Mouse (Mus musculus) retina, embryonic 14.5 days (tissue): ENCODE results near the gene Kdr.

Experiments
- DNase-seq: peaks from one replicate; pipeline ENCODE4 v3.0.0-alpha.2; 2015; ENCODE audit warnings: low spot score

Gene Kdr

GRCm38 (mm10) chr5:75978374-75979100, at the start of gene Kdr:
Gene Kdr (minus strand): TSS chr5:75978458.
- DNase-seq: peak; percentile 96

- DNase-seq: no peak
These were observed 48.5 kb upstream of the Kdr start for GRCm38 (mm10) chr5:76026805-76027204.

- DNase-seq: peak; percentile 57
These were observed 47.9 kb upstream of the Kdr start for GRCm38 (mm10) chr5:76025996-76026665.

- DNase-seq: no peak
These were observed 44.9 kb upstream of the Kdr start for GRCm38 (mm10) chr5:76023011-76023773.

GRCm38 (mm10) chr5:76022436-76022835, 44.2 kb upstream of the Kdr start:
- no peak for DNase-seq

GRCm38 (mm10) chr5:76018321-76018720, 40.1 kb upstream of the Kdr start:
- no peak for DNase-seq

GRCm38 (mm10) chr5:76016086-76016485, 37.8 kb upstream of the Kdr start:
- DNase-seq: no peak

- DNase-seq: no peak
These were observed 35.7 kb upstream of the Kdr start for GRCm38 (mm10) chr5:76013881-76014431.

- peak; percentile 45 for DNase-seq
These were observed 28.1 kb upstream of the Kdr start for GRCm38 (mm10) chr5:76006403-76006802.

- DNase-seq: no peak
These were observed 12.0 kb upstream of the Kdr start for GRCm38 (mm10) chr5:75990212-75990611.

- DNase-seq: no peak
These were observed 9.3 kb upstream of the Kdr start for GRCm38 (mm10) chr5:75987530-75987929.

- DNase-seq: no peak
These were observed 2.5 kb upstream of the Kdr start for GRCm38 (mm10) chr5:75980521-75981311.

GRCm38 (mm10) chr5:75979108-75979507, 850 bp upstream of the Kdr start:
- DNase-seq: peak; percentile 47

GRCm38 (mm10) chr5:75977441-75978373, 551 bp downstream of the Kdr start:
- peak; percentile 49 for DNase-seq

GRCm38 (mm10) chr5:75976696-75977095, 1.6 kb downstream of the Kdr start:
- peak; percentile 64 for DNase-seq

GRCm38 (mm10) chr5:75975398-75975797, 2.9 kb downstream of the Kdr start:
- DNase-seq: peak; percentile 12

GRCm38 (mm10) chr5:75974543-75975130, 3.6 kb downstream of the Kdr start:
- no peak for DNase-seq

- DNase-seq: no peak
These were observed 8.4 kb downstream of the Kdr start for GRCm38 (mm10) chr5:75969887-75970286.

GRCm38 (mm10) chr5:75962558-75962957, 15.7 kb downstream of the Kdr start:
- DNase-seq: no peak
